Mouse (Mus musculus) testis, adult 2 months (tissue): ENCODE data around the gene Plce1.

Source experiments
- CTCF ChIP-seq: fragments of 200-500 bp; IDR thresholded peaks from 2 replicates; pipeline ENCODE4 v1.5.1; 2012; ENCODE audit warnings: low read depth, mild to moderate bottlenecking, inconsistent platforms, low read length, moderate library complexity; ENCODE audit not compliant: control insufficient read depth, insufficient read depth, insufficient replicate concordance
- POLR2A ChIP-seq: fragments of 200-500 bp; IDR thresholded peaks from 2 replicates; pipeline ENCODE4 v1.6.1; 2012; ENCODE audit warnings: low read depth, mild to moderate bottlenecking, inconsistent platforms, low read length, moderate library complexity; ENCODE audit not compliant: control insufficient read depth

- TF ChIP-seq CTCF: no peak
- no peak for TF ChIP-seq POLR2A
Observed at GRCm38 (mm10) chr19:38488103-38488912, 7.4 kb downstream of the Plce1 start.
